Mouse (Mus musculus) MEL (cell line): ENCODE results near the gene Prkcq. TPM values are rescaled to one million over a fixed set of nuclear protein-coding genes. Genes with fewer than 3 reads are reported as not detected.

Source experiments
- DNase-seq: peaks from one replicate; pipeline ENCODE4 v3.0.0; 2011; ENCODE audit warnings: low read depth, low spot score
- H3K27ac ChIP-seq: 2 replicates; pipeline ENCODE4 v1.5.1; 2012; ENCODE audit warnings: low read depth, mild to moderate bottlenecking, control low read depth, low read length, moderate library complexity; ENCODE audit not compliant: control insufficient read depth
- H3K27me3 ChIP-seq, 2 experiments: fragments of 150-350 bp in 1 of 2; sonication (generic) in 1 of 2; 2 replicates each; pipeline ENCODE4 v1.6.1; 2012; ENCODE audit warnings: low read length in 2 of 2, mild to moderate bottlenecking in 2 of 2, improper control_type of control experiment in 1 of 2, moderate library complexity in 1 of 2; ENCODE audit not compliant: insufficient read depth in 2 of 2, control insufficient read depth in 1 of 2
- H3K36me3 ChIP-seq, 2 experiments: 2 replicates each; pipeline ENCODE4 v1.6.1; 2012 to 2014; ENCODE audit warnings: low read length in 2 of 2, improper control_type of control experiment in 1 of 2, inconsistent platforms in 1 of 2, mild to moderate bottlenecking in 1 of 2; ENCODE audit not compliant: insufficient read depth in 2 of 2, control insufficient read depth in 1 of 2
- H3K4me1 ChIP-seq, 2 experiments: fragments of 150-350 bp in 1 of 2; sonication (generic) in 1 of 2; 2 replicates each; pipeline ENCODE4 v1.6.1; 2012; ENCODE audit warnings: low read length in 2 of 2, improper control_type of control experiment in 1 of 2, mild to moderate bottlenecking in 1 of 2; ENCODE audit not compliant: insufficient read depth in 2 of 2, control insufficient read depth in 1 of 2
- H3K4me3 ChIP-seq, 2 experiments: fragments of 150-350 bp in 1 of 2; sonication (generic) in 1 of 2; 2 replicates each; pipeline ENCODE4 v1.5.1; 2012; ENCODE audit warnings: low read depth in 2 of 2, low read length in 2 of 2, mild to moderate bottlenecking in 2 of 2, moderate library complexity in 2 of 2, control low read depth in 1 of 2, improper control_type of control experiment in 1 of 2; ENCODE audit not compliant: control insufficient read depth in 1 of 2, insufficient read depth in 1 of 2
- H3K79me2 ChIP-seq: 2 replicates; pipeline ENCODE4 v1.6.1; 2012; ENCODE audit warnings: mild to moderate bottlenecking, low read length, moderate library complexity; ENCODE audit not compliant: control insufficient read depth, poor library complexity, insufficient read depth
- H3K9ac ChIP-seq: 2 replicates; pipeline ENCODE4 v1.6.1; 2012; ENCODE audit warnings: low read depth, mild to moderate bottlenecking, control low read depth, low read length, moderate library complexity; ENCODE audit not compliant: control insufficient read depth, poor library complexity, severe bottlenecking
- H3K9me3 ChIP-seq: fragments of 150-350 bp; sonication (generic); replicated peaks from 2 replicates; pipeline ENCODE4 v1.6.1; 2012; ENCODE audit warnings: mild to moderate bottlenecking, low read length, improper control_type of control experiment, moderate library complexity; ENCODE audit not compliant: insufficient read depth
- CHD1 ChIP-seq: IDR thresholded peaks from 2 replicates; pipeline ENCODE4 v1.6.1; 2012; ENCODE audit warnings: low read depth, mild to moderate bottlenecking, inconsistent platforms, low read length, improper control_type of control experiment
- CHD2 ChIP-seq: IDR thresholded peaks from 2 replicates; pipeline ENCODE4 v1.6.1; 2011; ENCODE audit warnings: low read length, improper control_type of control experiment
- ELF1 ChIP-seq: IDR thresholded peaks from 2 replicates; pipeline ENCODE4 v1.6.1; 2014; ENCODE audit warnings: low read depth, mild to moderate bottlenecking, inconsistent platforms, low read length, improper control_type of control experiment, moderate library complexity
- EP300 ChIP-seq, 2 experiments: IDR thresholded peaks; 2 replicates each; pipeline ENCODE4 v1.6.1; 2011; ENCODE audit warnings: improper control_type of control experiment in 2 of 2, low read length in 2 of 2, low read depth in 1 of 2, mild to moderate bottlenecking in 1 of 2
- ETS1 ChIP-seq: IDR thresholded peaks from 2 replicates; pipeline ENCODE4 v1.6.1; 2012; ENCODE audit warnings: low read depth, mild to moderate bottlenecking, inconsistent platforms, low read length, improper control_type of control experiment, moderate library complexity
- HCFC1 ChIP-seq: IDR thresholded peaks from 2 replicates; pipeline ENCODE4 v1.6.1; 2012; ENCODE audit warnings: low read depth, mild to moderate bottlenecking, inconsistent platforms, low read length, improper control_type of control experiment, moderate library complexity
- KAT2A ChIP-seq: conservative IDR thresholded peaks from 2 replicates; pipeline ENCODE4 v1.6.1; 2012; ENCODE audit warnings: low read depth, low read length, improper control_type of control experiment, inconsistent platforms
- MAZ ChIP-seq: IDR thresholded peaks from 2 replicates; pipeline ENCODE4 v1.6.1; 2012; ENCODE audit warnings: low read depth, mild to moderate bottlenecking, inconsistent platforms, low read length, improper control_type of control experiment
- MEF2A ChIP-seq: IDR thresholded peaks from 2 replicates; pipeline ENCODE4 v1.6.1; 2014; ENCODE audit warnings: low read depth, mild to moderate bottlenecking, inconsistent platforms, low read length, improper control_type of control experiment; ENCODE audit not compliant: poor library complexity, insufficient replicate concordance, severe bottlenecking; ENCODE audit errors: extremely low read depth
- NELFE ChIP-seq: IDR thresholded peaks from 2 replicates; pipeline ENCODE4 v1.6.1; 2011; ENCODE audit warnings: low read depth, low read length, improper control_type of control experiment
- POLR2AphosphoS2 ChIP-seq: IDR thresholded peaks from 2 replicates; pipeline ENCODE4 v1.6.1; 2011; ENCODE audit warnings: low read length, improper control_type of control experiment
- RCOR1 ChIP-seq: IDR thresholded peaks from 2 replicates; pipeline ENCODE4 v1.6.1; 2012; ENCODE audit warnings: low read depth, mild to moderate bottlenecking, inconsistent platforms, low read length, improper control_type of control experiment
- SIN3A ChIP-seq: IDR thresholded peaks from 2 replicates; pipeline ENCODE4 v1.6.1; 2012; ENCODE audit warnings: low read length, improper control_type of control experiment, inconsistent platforms
- SMC3 ChIP-seq: IDR thresholded peaks from 2 replicates; pipeline ENCODE4 v1.6.1; 2011; ENCODE audit warnings: low read depth, low read length, improper control_type of control experiment
- TBP ChIP-seq: IDR thresholded peaks from 2 replicates; pipeline ENCODE4 v1.8.0; 2011; ENCODE audit warnings: low read depth, low read length, improper control_type of control experiment
- TCF12 ChIP-seq: IDR thresholded peaks from 2 replicates; pipeline ENCODE4 v1.6.1; 2014; ENCODE audit warnings: low read depth, mild to moderate bottlenecking, inconsistent platforms, low read length, improper control_type of control experiment, moderate library complexity
- USF1 ChIP-seq: IDR thresholded peaks from 2 replicates; pipeline ENCODE4 v1.6.1; 2014; ENCODE audit warnings: low read depth, mild to moderate bottlenecking, inconsistent platforms, low read length, improper control_type of control experiment, moderate library complexity
- ZKSCAN1 ChIP-seq: IDR thresholded peaks from 2 replicates; pipeline ENCODE4 v1.6.1; 2012; ENCODE audit warnings: low read depth, mild to moderate bottlenecking, inconsistent platforms, low read length, improper control_type of control experiment, moderate library complexity
- ZNF384 ChIP-seq: IDR thresholded peaks from 2 replicates; pipeline ENCODE4 v1.6.1; 2012; ENCODE audit warnings: low read depth, mild to moderate bottlenecking, inconsistent platforms, low read length, improper control_type of control experiment
- polyA plus RNA-seq, 2 experiments: library from polyadenylated mRNA; stranded (reverse) in 1 of 2; unstranded in 1 of 2; fragments of >175 nt in 1 of 2; fragments of >200 nt in 1 of 2; gene quantifications; 2 replicates each; pipeline versions ENCODE4 v1.2.1 to v1.2.4; 2012; ENCODE audit warnings: low replicate concordance in 2 of 2, low read depth in 1 of 2; ENCODE audit not compliant: insufficient read length in 2 of 2, insufficient read depth in 1 of 2, missing spikeins in 1 of 2
- total RNA-seq: library from RNA; depleted of rRNA; stranded (reverse); fragments of 300-350 nt; gene quantifications from 2 replicates; pipeline ENCODE4 v1.2.3, GENCODE M21; 2012

Gene Prkcq
- total and polyA plus RNA-seq, 3 experiments = 0.12 to 0.19 TPM; not detected in 1

- peak; percentile 67 for DNase-seq
- Histone ChIP-seq H3K36me3 (peaks cover 0 to 8% of the 10 kb centered on the region in 2 experiments; a peak in 2 of 4 replicates), H3K27ac (peak overlapping the region; percentile 18; the same call in 1 of the 2 replicates), H3K79me2 (no peaks in the 10 kb centered on the region), H3K9me3 (no peaks in the 10 kb centered on the region), H3K9ac (peak overlapping the region; percentile 46; the same call in 1 of the 2 replicates), H3K4me3 (peak overlapping the region; percentile 13 to 27), H3K4me1 (peaks cover 3 to 19% of the 10 kb centered on the region in 2 experiments; a peak in 3 of 4 replicates), H3K27me3 (no peaks in the 10 kb centered on the region)
- 0 out of 2 replicates have a peak, but pooled peaks have one; percentile 35 for TF ChIP-seq NELFE
- no peak for TF ChIP-seq CHD2
- TF ChIP-seq HCFC1 = peak; percentile 32; the same call in 1 of the 2 replicates
- peak; percentile 50 for TF ChIP-seq SIN3A
- peak; percentile 54; the same call in 1 of the 2 replicates for TF ChIP-seq MAZ
- TF ChIP-seq POLR2AphosphoS2 = no peak
- TF ChIP-seq RCOR1 = no peak
- 0 out of 2 replicates have a peak, but pooled peaks have one; percentile 6 for TF ChIP-seq TBP
- peak; percentile 36; the same call in 1 of the 2 replicates for TF ChIP-seq ETS1
Measured at GRCm38 (mm10) chr2:11332469-11332868, 160.6 kb downstream of the Prkcq start.

GRCm38 (mm10) chr2:11333301-11334017, 161.6 kb downstream of the Prkcq start:
- H3K79me2 ChIP-seq = no peaks in the 10 kb centered on the region
- peaks cover 3 to 19% of the 10 kb centered on the region in 2 experiments; a peak in 3 of 4 replicates for H3K4me1 ChIP-seq
- DNase-seq = peak; percentile 76
- H3K9ac ChIP-seq = peak overlapping the region; percentile 57
- H3K4me3 ChIP-seq = peak overlapping the region; percentile 25 to 27; a peak in 3 of 4 replicates
- H3K36me3 ChIP-seq = peaks cover 0 to 8% of the 10 kb centered on the region in 2 experiments; a peak in 2 of 4 replicates
- TF ChIP-seq ETS1 (peak; percentile 28; the same call in 1 of the 2 replicates), EP300 (IDR thresholded peaks at IDR 0.05; ENCODE audit: low read depth in 1 of 2, low read length in 2 of 2) (peak in 1 of 2 experiments; percentile 22; a peak in 1 of 4 replicates), MEF2A (no peak), KAT2A (no peak), ZKSCAN1 (peak; percentile 83), TCF12 (no peak), NELFE (no peak), SMC3 (peak; percentile 9; the same call in 1 of the 2 replicates), USF1 (peak; percentile 70), ZNF384 (peak; percentile 56), CHD1 (no peak), ELF1 (no peak)
- H3K27me3 ChIP-seq = no peaks in the 10 kb centered on the region
- no peaks in the 10 kb centered on the region for H3K9me3 ChIP-seq
- H3K27ac ChIP-seq = peak overlapping the region; percentile 47
